Mouse (Mus musculus) right cerebral cortex, postnatal 36 days (tissue): ENCODE measurements at regions not wholly inside any gene's neighbourhood (a gene's known extent, or its start where the extent isn't known, plus 50 kb on each side); places are given as distances from the start of the nearest gene placed in this dataset.

ENCODE experiments used
- DNase-seq, 2 experiments: peaks; one replicate each; pipeline ENCODE4 v3.0.0; 2022; ENCODE audit warnings: low spot score in 2 of 2, mixed read lengths in 1 of 2

- DNase-seq: no peak
These were observed 113.6 kb downstream of the Zfp36l2 start for GRCm38 (mm10) chr17:84074000-84074782.

- DNase-seq: no peak
These were observed 115.2 kb downstream of the Zfp36l2 start for GRCm38 (mm10) chr17:84072426-84073030.

- DNase-seq: no peak
These were observed 115.9 kb downstream of the Zfp36l2 start for GRCm38 (mm10) chr17:84071855-84072254.

- DNase-seq: no peak
These were observed 117.2 kb downstream of the Zfp36l2 start for GRCm38 (mm10) chr17:84070596-84070995.

- no peak for DNase-seq
These were observed 120.6 kb downstream of the Zfp36l2 start for GRCm38 (mm10) chr17:84067102-84067501.

- DNase-seq: no peak
These were observed 124.0 kb downstream of the Zfp36l2 start for GRCm38 (mm10) chr17:84063791-84064190.

GRCm38 (mm10) chr17:84061621-84062020, 126.1 kb downstream of the Zfp36l2 start:
- no peak for DNase-seq

- DNase-seq: no peak
These were observed 131.3 kb downstream of the Zfp36l2 start for GRCm38 (mm10) chr17:84056469-84056868.

- DNase-seq: no peak
These were observed 135.3 kb downstream of the Zfp36l2 start for GRCm38 (mm10) chr17:84052437-84052836.

- DNase-seq: no peak
These were observed 136.5 kb downstream of the Zfp36l2 start for GRCm38 (mm10) chr17:84051212-84051611.

- DNase-seq: no peak
These were observed 139.2 kb downstream of the Zfp36l2 start for GRCm38 (mm10) chr17:84048533-84048932.

- DNase-seq: no peak
These were observed 140.2 kb downstream of the Zfp36l2 start for GRCm38 (mm10) chr17:84047520-84047919.

GRCm38 (mm10) chr17:84045812-84046211, 141.9 kb downstream of the Zfp36l2 start:
- DNase-seq: no peak

- DNase-seq: no peak
These were observed 143.2 kb downstream of the Zfp36l2 start for GRCm38 (mm10) chr17:84044472-84044936.

GRCm38 (mm10) chr17:84043102-84043501, 144.6 kb downstream of the Zfp36l2 start:
- no peak for DNase-seq

- DNase-seq: no peak
These were observed 148.3 kb downstream of the Zfp36l2 start for GRCm38 (mm10) chr17:84039444-84039843.

GRCm38 (mm10) chr17:84037580-84038304, 150.0 kb downstream of the Zfp36l2 start:
- no peak for DNase-seq

- DNase-seq: no peak
These were observed 151.7 kb downstream of the Zfp36l2 start for GRCm38 (mm10) chr17:84036056-84036455.

- no peak for DNase-seq
These were observed 152.9 kb downstream of the Zfp36l2 start for GRCm38 (mm10) chr17:84034801-84035200.

GRCm38 (mm10) chr17:84032441-84032840, 155.3 kb downstream of the Zfp36l2 start:
- DNase-seq: no peak

- no peak for DNase-seq
These were observed 155.9 kb downstream of the Zfp36l2 start for GRCm38 (mm10) chr17:84031833-84032232.

- DNase-seq: no peak
These were observed 156.4 kb downstream of the Zfp36l2 start for GRCm38 (mm10) chr17:84031381-84031780.
